8 mouse cellular contexts compared by ENCODE assay signal in genomic region chr12:12412674-12413073, GRCm38 (mm10).
DNase-seq lines count a peak whose midpoint lies in the region; TF ChIP-seq lines count a peak whose summit lies in the region.

No protein-coding gene starts in this region.

- WGBS in large intestine, adult 2 months, result 35% methylated on average over 5 of the region's 5 CpGs
- WGBS in lung, adult 2 months, result 31% methylated on average over 5 of the region's 5 CpGs

- TF ChIP-seq CTCF in lung, adult 2 months (IDR thresholded peaks at IDR 0.05; ENCODE audit: insufficient read depth, low read length), result peak; percentile 99

- no peak overlapping the region for H3K4me3 ChIP-seq in lung, adult 2 months (replicated peaks; ENCODE audit: extremely low read depth, low read depth, low read length)

- no peak for TF ChIP-seq POLR2A in lung, adult 2 months (IDR thresholded peaks at IDR 0.05; ENCODE audit: borderline replicate concordance, extremely low read depth, low read depth, low read length)

- peak; percentile 86 for DNase-seq in CD4-positive, CD25-positive, alpha-beta regulatory T cell, adult 2 months (ENCODE audit: low read depth, low spot score)
- DNase-seq in adrenal gland, postnatal 10 days, result peak; percentile 91
- DNase-seq in embryo, embryonic 9.5 days (ENCODE audit: extremely low spot score), result peak; percentile 75
- peak; percentile 25 to 63 for DNase-seq in heart, adult 9 months (ENCODE audit: low spot score in 2 of 2)
- peak; percentile 37 for DNase-seq in large intestine, adult 2 months (ENCODE audit: low read depth, low spot score)
- DNase-seq in lung, adult 2 months, result peak; percentile 90
- peak; percentile 83 for DNase-seq in ovary, postnatal 14 days (ENCODE audit: low spot score)
- DNase-seq in thymus, postnatal 14 days, result peak; percentile 85

- no peaks in the 10 kb centered on the region for H3K4me1 ChIP-seq in lung, adult 2 months (ENCODE audit: control insufficient read depth, insufficient read depth, low read length)

Comparison
In these comparisons a context has a peak if more than half of its experiments do, and no peak if none do; other contexts are left out.
1. DNase-seq: peak in every context shown above with its lines; median percentile 91 in adrenal gland, postnatal 10 days; 90 in lung, adult 2 months; 86 in CD4-positive, CD25-positive, alpha-beta regulatory T cell, adult 2 months; 85 in thymus, postnatal 14 days; 83 in ovary, postnatal 14 days; 75 in embryo, embryonic 9.5 days; 44 in heart, adult 9 months; 37 in large intestine, adult 2 months.